13 mouse cellular contexts compared by ENCODE assay signal in the genomic region with DNA sequence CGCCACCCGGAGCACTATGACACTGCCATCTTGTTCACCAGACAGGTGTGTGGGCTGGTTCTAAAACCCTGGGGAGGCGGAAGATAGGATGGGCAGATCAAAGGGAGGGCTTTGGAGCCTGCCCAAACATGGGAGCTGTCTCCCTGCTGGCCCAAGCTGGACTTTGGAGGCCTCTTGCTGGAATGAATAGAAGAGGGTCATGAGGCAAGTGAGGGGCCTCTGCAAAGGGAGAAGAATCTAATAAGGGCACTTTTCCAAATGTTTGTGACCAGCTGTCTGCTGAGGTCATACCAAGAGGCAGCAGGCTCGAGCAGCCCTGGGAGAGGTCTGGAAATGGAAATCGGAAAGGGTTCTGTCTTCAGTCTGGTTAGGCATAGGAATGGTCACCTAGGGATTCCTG. TPM values are rescaled to one million over a fixed set of nuclear protein-coding genes. Genes with fewer than 3 reads are reported as not detected.
"Had no signal": no experiment of that assay in that cellular context is flagged by ENCODE, and none has a peak within 500 bp of the region (broad histone marks: within the 10 kb centered on the region; RNA-seq: fewer than 3 reads in every experiment).

No protein-coding gene starts in this region.

- H3K4me3 ChIP-seq: kidney, embryonic 15.5 days; limb, embryonic 13.5 days; myocyte; neural tube, embryonic 15.5 days had no signal

- H3K4me2 ChIP-seq: kidney, embryonic 15.5 days; limb, embryonic 13.5 days; neural tube, embryonic 15.5 days had no signal

- H3K9me3 ChIP-seq: kidney, embryonic 15.5 days; limb, embryonic 13.5 days; neural tube, embryonic 15.5 days had no signal

- H3K27ac ChIP-seq: kidney, embryonic 15.5 days; limb, embryonic 13.5 days; liver, embryonic 14.5 days; neural tube, embryonic 15.5 days had no signal

- H3K36me3 ChIP-seq: kidney, embryonic 15.5 days; limb, embryonic 13.5 days; neural tube, embryonic 15.5 days had no signal

- DNase-seq: kidney, adult 18-20 months; kidney, postnatal 14 days; left cerebral cortex, postnatal 4 days; midbrain, embryonic 14.5 days; spleen, adult 18-20 months; thymus, postnatal 4 days had no signal

- H3K9ac ChIP-seq: kidney, embryonic 15.5 days; limb, embryonic 13.5 days; liver, embryonic 14.5 days; neural tube, embryonic 15.5 days had no signal

- H3K4me1 ChIP-seq: kidney, embryonic 15.5 days had no signal

RNA-seq across cellular contexts. Expression of a gene that starts 9.1 kb away (rescaled TPM):
- total RNA-seq: liver, adult 2 months; megakaryocyte progenitor cell, adult 5-6 weeks had no signal
- polyA plus RNA-seq: liver, adult 2 months; myocyte had no signal

RNA-seq across cellular contexts. Expression of a gene that starts 29.2 kb away (rescaled TPM):
- polyA plus RNA-seq: myocyte had no signal
